Mouse (Mus musculus) kidney, postnatal 25 days (tissue): ENCODE measurements around the gene Ackr4.

ENCODE experiments used
- DNase-seq, 2 experiments: peaks; one replicate each; pipeline ENCODE4 v3.0.0; 2021; ENCODE audit warnings: mixed read lengths in 2 of 2

Ackr4 gene

GRCm38 (mm10) chr9:104104986-104105385, 21.7 kb downstream of the Ackr4 start:
- no peak for DNase-seq

DNA sequence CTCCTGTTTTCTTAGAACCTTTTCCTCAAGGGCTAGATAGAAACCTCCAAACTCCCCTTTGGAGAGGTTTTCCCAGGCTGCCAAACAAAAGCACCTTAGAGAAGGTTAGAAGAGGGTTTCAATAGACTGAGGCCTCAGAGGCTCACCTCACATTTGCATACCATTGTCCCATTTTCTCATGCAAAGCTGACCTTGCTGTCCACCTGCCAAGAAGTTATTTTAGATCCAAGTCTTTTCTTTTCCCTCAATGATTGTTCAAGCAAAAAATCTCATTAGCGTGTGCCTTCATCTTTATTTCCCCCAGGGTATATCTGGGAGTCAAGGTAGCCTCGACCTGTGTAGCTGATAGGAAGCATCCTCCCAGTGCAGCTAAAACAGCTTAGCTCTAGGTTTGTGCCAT, 23.8 kb downstream of the Ackr4 start:
- no peak for DNase-seq

- no peak for DNase-seq
Measured at GRCm38 (mm10) chr9:104102301-104102700, 24.4 kb downstream of the Ackr4 start.

- no peak for DNase-seq
Measured at GRCm38 (mm10) chr9:104101458-104101857, 25.3 kb downstream of the Ackr4 start.

- peak; percentile 31 to 66 for DNase-seq
Measured at GRCm38 (mm10) chr9:104100822-104101221, 25.9 kb downstream of the Ackr4 start.

DNA sequence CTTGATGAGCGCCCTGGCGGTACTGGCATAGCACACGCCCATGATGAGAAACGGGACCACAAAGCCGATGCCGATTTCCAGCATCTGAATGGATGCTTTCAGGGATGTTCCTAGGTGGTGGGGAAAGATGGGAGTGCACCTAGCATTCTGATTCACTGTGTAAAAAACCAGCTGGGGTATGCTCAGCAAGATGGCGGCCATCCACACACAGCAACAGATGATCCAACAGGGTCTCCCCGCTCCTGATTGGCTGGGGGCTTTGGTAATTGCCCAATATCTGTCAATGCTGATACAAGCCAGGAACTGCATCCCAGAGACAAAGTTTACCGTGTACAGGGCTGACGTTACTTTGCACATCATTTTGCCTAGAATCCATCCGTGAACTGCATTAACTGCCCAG, 27.7 kb downstream of the Ackr4 start:
- no peak for DNase-seq

DNA sequence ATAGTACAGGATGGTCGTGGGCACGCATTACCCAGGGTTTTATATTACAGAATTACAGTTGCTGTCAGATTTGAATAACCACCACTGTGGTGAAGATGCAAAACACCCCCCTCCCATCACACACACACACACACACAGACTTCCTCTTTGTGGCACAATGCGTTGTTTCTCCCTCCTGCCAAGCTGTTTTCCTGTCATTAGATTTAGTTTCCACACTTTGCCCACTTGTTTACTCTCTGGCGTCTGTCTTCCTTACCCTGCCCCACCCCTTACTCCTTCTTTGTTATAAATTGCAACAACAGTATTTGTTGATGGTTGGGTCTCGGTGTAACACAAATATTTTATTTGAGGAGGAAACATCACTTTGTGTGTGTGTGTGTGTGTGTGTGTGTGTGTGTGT, 28.5 kb downstream of the Ackr4 start:
- no peak for DNase-seq

DNA sequence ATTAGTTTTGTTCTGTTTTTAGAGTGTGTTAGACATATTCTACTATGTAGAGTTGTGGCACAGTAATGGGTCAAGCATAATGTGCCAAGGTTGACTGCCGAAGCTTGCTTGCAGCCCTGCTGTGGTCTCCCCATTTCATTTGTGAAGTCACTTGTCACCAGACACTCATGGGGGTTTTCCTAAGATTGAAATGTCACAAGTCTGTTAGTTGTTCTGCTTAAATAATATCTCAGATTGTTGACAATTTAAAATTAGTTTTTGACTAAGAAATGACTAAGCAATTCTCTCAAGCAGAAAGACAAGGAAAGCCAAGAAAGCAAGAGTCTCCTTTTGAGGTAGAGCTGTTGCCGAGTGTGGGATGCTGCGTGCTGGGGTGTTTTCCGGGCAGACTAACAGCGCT, 33.8 kb downstream of the Ackr4 start:
- DNase-seq = no peak

GRCm38 (mm10) chr9:104088555-104088954, 38.2 kb downstream of the Ackr4 start:
- peak; percentile 29 to 54 for DNase-seq

DNA sequence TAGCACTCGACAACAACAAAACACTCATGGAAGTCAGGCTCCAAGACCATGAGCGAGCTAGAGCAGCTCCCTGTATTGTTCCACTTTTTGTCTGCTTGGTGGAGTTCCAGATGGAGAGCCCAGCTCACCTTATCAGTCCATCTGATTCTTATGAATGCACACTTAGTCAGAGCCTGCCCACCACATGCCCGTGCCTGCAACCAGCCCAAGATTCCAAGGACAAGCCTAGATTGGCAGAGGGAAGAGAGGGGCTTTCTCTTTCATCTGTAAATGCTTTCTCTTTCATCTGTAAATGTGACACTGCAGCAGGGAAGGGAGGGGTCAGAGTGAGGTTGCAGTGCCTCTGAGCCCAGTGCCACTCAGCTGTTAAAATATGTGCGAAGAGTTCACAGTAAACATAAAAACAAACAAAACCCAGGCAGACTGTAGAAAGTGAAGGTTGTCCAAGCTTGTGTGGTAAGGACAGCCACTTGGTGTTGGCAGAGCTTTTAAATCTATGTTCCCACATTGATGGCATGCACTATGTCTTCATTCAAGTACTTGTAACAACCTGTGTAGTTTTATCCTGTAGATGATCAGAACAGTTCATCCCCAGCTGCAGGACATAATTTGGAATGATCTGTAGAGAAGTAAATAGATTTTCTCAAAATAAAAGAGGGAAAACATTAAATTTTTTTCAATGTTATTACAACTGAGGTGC, 40.9 kb downstream of the Ackr4 start:
- no peak for DNase-seq

- DNase-seq = no peak
Measured at GRCm38 (mm10) chr9:104080038-104080437, 46.7 kb downstream of the Ackr4 start.

DNA sequence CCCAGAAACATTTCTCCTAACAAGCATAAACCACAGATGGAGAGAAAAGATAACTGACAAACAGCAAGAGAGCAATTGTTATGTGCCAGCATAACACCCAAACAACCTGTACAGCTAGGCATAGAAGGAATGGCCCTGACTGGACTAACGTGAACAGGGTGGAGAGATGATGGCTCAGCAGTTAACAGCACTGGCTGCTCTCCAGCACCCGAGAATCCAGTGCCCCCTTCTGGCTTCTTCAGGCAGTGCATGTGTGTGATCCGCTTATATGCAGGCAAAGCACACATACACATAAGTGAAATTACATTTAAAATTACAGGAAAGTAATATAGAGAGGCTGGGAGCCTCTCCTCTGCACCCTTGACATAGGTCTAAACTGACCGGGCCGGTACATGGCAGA, 47.4 kb downstream of the Ackr4 start:
- DNase-seq = peak; percentile 61 to 64

GRCm38 (mm10) chr9:104078780-104079179, 48.0 kb downstream of the Ackr4 start:
- no peak for DNase-seq

GRCm38 (mm10) chr9:104075808-104076207, 50.9 kb downstream of the Ackr4 start:
- no peak for DNase-seq

GRCm38 (mm10) chr9:104070863-104071604, 55.7 kb downstream of the Ackr4 start:
- peak in 1 of 2 experiments; percentile 11 for DNase-seq

DNA sequence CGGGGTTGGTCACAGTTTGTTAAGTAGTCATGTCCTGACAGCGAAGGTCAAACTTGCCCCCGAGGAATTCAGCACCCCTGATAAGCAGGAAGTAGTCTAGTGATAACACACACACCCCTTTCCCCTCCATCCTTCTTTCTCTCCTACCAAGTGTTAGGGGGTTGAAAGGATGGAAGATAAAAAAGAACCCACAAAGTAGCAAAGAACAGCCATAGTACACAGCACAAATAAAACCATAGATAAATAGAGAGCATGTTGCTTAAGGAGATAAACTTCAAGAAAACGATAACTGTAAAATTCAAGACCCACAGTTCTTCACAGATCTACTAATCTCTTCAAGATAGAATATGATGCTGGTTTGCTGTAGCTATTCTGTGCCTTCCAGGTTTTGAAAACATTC, 56.5 kb downstream of the Ackr4 start:
- no peak for DNase-seq

- no peak for DNase-seq
Measured at GRCm38 (mm10) chr9:104064571-104064970, 62.2 kb downstream of the Ackr4 start.

DNA sequence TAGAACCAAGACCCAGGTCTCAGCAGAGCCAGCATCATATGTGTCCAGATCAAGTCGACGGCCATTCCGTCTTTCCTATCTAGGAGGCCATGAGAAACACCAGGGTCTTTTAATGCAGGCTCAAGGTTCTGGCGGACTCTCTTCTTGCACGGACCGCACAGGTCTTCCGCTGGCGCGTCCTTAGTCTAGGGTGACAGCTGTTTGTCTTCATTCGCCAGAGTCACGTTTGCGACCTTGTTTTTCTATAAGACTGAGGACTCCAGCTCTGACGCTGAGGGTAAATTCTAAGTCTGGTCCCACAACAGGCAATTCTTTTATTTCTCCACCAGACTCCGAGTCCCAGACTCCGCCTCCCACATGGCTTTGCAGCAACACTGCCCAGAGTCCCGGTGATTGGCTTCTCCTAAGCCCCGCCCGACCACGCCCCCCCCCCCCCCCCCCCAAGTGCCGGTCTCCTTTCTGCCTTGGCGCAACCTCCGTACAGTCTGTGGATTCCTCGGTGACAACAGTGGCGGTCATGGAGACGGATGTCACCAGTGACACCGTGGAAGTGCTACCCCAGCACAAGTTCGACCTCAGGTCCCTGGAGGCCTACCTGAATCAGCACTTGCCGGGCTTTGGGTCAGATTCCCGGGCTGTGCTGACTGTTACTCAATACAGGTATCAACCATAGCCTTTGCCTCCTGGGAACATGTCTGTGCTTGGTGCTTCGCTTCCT, 63.3 kb downstream of the Ackr4 start, which contains the start of gene Acad11:
TSS of gene Acad11 (plus strand) at position 134 of the 718 bp plus-strand sequence.
- DNase-seq = peak; percentile 89 to 92

DNA sequence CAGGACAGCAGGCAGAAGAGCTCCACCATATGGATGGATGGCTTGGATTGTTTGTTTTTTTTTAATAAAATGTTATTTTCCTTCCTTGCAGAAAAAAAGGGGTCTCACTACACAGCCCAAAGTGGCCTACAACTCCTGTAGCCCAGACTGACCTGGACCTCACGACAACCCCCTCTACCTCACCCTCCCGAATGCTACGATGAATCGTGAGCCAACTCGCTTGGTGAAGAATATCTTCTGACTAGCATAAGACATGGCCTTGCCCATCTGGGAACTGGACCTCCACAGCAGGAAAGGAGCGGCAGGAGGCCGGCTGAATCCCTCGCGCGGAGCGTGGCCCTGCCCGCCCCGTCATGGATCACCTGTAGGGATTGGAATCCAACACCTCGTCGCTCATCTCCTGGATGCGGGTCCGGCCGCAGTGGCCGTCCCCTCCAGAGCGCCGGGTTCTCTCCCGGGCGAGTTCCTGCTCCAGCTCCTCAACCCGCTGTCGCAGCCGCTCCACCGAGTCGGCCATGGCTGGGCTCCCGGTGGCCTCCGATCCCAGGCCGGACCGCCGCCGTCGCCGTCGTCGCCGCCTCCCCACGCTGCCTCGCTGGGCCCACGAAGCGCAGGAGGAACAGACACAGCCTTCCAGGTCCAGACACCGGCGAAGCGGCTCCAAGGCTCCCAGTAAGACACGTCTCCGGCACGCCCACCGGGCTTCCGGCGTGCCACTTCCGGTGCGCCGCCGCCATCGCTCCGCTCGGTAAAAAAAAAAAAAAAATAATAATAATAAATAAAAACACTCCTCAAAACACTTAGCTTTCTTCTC, 64.1 kb downstream of the Ackr4 start, which contains the start of gene Uba5:
TSS of gene Uba5 (minus strand) at position 705 of the 814 bp plus-strand sequence.
- peak; percentile 80 to 88 for DNase-seq

DNA sequence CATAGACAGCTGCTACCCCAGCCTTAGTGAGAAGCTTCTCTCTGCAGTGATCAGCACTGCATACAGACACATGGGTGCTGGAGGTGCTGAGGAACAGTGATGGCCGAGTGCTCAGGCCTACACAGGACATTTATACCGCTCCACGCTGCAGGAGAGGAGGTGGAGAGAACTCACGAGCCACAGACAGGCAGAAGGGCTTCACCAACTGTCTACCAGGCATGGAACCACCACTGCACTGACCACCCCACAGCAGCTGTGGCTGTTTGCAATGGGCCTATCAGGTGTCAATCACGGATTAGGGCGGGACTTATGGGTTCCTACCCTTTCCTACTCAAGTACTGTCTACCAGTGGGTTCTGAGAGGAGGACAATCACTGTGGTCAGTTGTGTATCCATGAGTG, 75.7 kb downstream of the Ackr4 start:
- DNase-seq = no peak

GRCm38 (mm10) chr9:104043676-104044075, 83.1 kb downstream of the Ackr4 start:
- DNase-seq = peak in 1 of 2 experiments; percentile 56

- DNase-seq = no peak
Measured at GRCm38 (mm10) chr9:104040362-104040761, 86.4 kb downstream of the Ackr4 start, which contains the start of gene Gm28305. Gene Gm28305, plus strand, starts transcription at chr9:104040662.
